Mouse (Mus musculus) spleen, postnatal 10 days (tissue): ENCODE measurements around the gene Naa35.

Source experiments
- DNase-seq, 2 experiments: peaks; one replicate each; pipeline ENCODE4 v3.0.0; 2021 to 2022; ENCODE audit warnings: low spot score in 2 of 2

The Naa35 gene

DNA sequence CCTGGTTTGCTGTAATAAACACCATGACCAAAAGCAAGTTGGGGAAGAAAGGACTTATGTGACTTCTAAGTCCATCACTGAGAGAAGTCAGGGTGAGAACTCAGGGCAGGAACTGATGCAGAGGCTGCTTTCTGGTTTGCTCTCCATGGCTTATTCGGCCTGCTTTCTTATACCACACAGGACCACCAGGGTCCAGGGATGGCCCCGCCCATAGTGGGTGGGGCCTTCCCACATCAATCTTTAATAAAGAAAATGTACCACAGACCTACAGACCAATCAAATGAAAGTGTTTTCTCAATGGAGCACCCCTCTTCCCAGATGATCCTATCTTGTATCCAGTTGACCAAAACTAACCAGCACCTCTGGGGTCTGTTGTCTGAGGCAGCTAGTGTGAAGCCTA, 86.5 kb downstream of the Naa35 start:
- DNase-seq = no peak

DNA sequence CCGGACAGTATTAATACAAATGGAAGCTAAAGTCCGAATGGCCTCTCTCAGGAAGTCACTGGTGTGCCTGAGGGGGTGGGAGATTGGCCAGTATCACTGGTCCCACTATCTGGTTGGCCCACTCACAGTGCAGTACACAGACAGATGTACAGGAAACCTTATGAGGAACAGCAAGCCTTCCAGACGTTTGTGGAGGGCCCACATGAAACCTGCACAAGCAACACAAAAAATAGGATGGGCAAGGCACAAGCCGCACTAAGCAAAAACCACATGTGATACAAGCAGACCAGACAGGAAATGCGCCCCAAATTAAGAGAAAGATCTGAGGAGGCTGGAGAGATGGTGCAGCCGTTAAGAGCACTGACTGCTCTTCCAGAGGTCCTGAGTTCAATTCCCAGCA, 87.2 kb downstream of the Naa35 start:
- no peak for DNase-seq

DNA sequence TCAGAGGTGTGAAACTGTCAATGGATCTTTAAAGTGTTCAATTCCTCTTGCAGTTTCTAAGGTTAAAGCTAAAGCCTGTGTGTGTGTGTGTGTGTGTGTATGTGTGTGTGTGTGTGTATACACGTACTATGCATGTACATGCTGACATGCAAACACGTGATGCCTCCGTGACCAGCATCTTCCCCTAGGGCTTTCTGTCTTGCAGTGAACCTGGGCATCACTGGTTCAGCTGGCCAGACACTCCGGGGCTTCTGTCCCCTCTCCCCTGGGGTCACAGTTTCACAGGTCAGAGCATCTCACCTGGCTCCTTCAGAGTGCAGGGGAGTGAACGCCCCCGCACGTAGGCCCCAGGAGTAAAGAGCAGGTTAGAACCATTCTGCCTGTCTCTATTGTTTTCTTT, 88.5 kb downstream of the Naa35 start:
- no peak for DNase-seq

DNA sequence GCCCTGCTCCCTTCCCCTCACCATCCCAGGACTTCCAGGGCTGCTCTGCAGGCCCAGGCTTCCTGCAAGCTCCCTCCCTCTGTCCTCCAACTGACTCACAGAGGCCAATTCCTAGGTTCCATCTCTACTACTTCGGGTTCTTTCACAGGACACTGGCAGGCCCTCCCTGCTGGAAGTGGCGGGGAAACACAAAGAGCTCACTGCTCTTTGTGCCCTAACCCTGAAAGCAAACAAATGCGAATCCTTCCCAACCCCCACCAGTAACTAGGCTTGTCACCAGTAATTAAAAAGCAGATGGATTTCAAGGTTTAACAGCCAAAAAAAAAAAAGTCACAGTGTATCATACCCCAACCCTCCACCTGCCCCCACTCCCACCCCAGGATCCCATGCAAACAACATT, 89.2 kb downstream of the Naa35 start:
- no peak for DNase-seq

DNA sequence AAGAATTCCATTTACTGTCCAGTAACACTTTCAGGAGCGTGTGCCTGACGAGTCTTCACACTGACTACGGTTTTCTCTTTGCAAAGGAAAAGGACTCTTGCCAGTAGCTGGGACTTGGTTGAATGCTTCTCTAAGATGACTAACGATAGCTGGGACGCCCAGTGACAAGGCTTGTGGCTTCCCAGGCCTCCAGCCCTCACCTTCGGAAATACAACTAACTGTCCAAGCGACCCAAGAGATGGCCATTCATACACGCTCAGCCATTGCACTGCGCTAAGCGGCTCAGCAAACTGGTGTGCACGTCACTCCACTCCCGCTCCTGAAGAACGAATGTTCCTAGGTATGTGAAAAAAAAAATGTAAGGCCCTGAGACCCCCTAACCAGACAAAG, 89.7 kb downstream of the Naa35 start:
- peak in 1 of 2 experiments; percentile 54 for DNase-seq

DNA sequence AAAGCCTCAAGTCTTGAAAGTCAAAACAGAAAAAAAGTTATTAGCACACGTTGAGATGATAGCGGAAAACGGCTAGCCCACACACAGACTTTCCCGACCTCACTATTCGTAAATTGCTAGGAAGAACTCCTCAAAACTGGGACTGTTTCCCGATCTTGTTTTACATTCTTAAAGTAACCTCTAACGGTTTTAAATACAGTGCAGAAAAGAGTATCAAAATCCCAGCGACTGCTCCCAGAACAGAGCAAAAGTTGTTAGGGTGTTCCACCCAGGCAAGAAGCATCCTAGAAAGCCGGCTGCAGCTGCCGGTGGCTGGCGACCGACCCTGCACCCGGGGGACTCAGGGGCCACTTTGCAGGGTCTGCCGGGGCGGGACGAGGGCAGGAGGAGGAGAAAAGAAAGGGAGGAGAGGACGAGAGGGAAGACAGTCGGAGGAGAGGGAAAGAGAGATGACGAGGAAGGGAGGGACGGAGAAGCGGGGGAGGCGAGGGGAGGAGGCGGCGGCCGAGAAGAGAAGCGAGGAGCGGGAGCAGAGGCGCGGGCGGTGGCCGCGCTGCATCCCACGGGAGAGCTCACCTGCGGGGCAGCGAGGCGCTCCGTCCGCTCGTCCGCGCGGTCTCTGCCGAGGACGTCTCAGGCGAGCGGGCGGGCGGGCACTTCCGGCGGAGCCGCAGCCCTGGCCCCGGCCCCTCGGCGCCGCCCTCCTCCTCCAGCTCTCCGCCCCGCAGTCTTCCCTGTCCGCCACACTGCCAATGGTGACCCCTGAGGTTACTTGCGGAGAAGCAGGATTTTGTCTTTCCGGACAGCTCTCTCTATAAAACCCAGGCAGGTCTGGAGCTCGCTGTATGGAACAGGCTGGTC, 90.3 kb downstream of the Naa35 start, which contains the start of gene Golm1:
Gene Golm1 (minus strand): TSS at position 661 of the 861 bp plus-strand sequence.
- peak; percentile 72 to 78 for DNase-seq

DNA sequence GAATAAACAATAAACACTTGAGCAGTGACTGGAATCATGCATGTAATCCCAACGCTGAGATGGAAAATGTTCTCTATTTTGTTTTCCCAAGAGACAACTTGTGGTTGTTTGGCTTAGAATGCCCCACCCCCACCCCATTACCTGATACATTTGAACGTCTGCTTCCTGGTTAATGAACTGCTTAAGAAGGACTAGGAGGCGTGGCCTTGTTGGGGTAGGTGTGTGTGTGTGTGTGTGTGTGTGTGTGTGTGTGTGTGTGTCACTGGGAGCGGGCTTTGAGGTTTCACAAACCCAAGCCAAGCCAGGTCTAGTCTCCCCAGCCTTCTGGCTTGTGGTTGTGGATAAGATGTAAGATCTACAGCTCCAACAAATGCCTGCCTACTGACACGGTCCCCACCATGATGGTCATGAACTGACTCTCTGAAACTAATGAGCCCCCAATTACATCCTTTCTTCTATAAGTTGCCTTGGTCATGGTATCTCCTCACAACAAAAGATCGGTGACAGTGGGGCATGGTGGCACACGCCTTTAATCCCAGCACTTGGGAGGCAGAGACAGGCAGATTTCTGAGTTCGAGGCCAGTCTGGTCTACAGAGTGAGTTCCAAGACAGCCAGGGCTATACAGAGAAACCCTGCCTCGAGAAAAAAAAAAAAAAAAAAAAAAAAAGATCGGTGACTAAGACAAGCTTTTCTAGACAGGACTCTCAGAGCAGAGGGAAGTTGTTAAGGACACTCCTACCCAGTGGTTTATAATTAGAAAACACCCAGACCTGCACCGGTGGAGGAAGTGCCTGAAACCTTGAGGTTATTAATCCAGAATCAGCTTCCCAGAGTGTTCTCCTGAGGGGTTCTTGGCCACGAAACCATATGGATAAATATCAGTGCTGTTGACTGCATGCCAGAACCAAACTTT, 91.5 kb downstream of the Naa35 start:
- no peak for DNase-seq

DNA sequence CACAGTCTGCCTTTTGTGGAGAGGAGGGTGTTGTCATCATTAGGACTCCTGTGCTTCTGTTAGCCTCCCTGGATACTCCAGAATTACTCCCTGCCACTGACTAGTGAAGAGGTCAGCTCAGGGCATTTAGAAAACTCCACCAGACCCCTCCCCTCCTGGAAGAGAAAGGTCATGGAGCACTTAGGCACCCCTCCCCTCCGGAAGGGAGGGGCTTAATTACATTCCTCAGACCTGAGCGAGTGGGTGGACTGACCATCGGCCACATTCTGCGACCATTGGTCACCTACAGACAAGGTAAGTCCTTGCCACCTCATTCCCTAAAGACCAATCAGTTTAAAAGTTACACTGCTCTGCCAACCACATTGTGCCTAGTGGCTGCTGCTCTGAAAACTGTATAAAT, 94.2 kb downstream of the Naa35 start:
- DNase-seq = no peak

DNA sequence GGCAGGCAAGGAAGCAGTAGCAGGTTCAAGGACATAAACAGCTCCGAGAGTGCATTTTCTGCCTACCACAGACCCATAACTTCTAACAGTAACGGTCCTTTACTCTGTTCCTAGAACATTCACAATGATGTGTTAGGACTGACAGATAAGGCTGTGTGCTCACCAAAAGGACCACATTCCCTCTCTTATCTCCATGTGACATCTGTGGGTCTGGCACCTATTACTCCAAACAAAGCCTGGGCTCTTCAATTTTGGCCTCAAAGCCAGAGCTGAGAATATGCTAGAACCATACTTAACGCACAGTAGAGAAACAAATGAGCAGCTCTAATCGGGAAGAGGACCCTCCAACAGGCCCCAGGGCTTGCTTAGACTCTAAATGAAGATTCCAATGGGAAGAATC, 94.8 kb downstream of the Naa35 start:
- no peak for DNase-seq

DNA sequence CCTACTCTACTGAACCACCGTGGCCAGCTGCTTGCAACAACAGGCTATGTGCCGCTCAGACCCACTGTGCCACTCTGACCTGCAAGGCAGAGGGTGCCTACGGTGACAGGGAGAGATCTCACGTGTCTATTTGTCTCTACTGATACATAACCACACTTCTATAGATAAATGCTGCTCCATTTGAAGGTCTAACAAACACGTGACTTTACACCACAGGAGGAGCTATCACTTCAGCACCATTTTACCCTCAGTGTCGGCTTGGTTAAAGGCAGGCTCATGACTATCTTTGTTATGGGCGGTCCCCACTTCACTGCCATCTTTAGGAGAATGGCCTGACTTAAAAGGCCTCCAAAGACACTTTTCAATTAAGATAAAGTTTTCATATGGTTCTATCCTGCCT, 97.6 kb downstream of the Naa35 start:
- DNase-seq = no peak

DNA sequence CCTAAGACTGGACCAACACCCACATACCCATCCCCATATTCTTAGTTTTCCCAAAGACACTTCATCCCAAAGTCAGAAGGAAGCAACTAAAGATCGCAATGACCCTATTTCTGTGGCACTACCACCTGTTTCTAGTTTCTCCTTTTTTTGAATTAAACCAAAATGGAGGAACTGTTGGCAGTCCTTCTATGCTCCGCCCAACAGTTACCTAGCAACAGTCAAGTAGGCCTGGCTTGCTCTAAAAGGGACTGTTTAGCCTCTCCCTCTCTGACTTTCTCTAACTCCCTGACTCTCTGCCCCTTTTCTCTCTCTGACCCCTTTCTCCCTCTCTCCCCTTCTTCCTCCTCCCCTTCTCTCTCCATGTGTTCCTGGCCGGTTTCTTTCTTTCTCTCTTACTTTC, 100.2 kb downstream of the Naa35 start:
- DNase-seq = no peak
